Mouse (Mus musculus): ENCODE measurements around the gene Wwox. TPM values are rescaled to one million over a fixed set of nuclear protein-coding genes. Genes with fewer than 3 reads are reported as not detected.

The Wwox gene
- polyA plus RNA-seq, 1 experiment from 2014 or later, result 13.8 TPM

GRCm38 (mm10) chr8:114870410-114870809 lies 431.0 kb downstream of the Wwox start:
- H3K9ac ChIP-seq (replicated peaks; ENCODE audit: low read depth, low read length), result no peak overlapping the region
- H3K27ac ChIP-seq (ENCODE audit: low read depth, low read length), result no peak overlapping the region
- 94% methylated on average over 8 of the region's 8 CpGs for WGBS
- no peaks in the 10 kb centered on the region for H3K27me3 ChIP-seq (ENCODE audit: control insufficient read depth, insufficient read depth, low read length)
- no peak overlapping the region for H3K4me2 ChIP-seq (ENCODE audit: low read depth, low read length)
- H3K4me3 ChIP-seq (ENCODE audit: low read depth, low read length), result no peak overlapping the region
- peaks cover 3% of the 10 kb centered on the region; the same call in 1 of the 2 replicates for H3K4me1 ChIP-seq (ENCODE audit: control insufficient read depth, insufficient read depth, low read length)
- H3K9me3 ChIP-seq (ENCODE audit: control insufficient read depth, low read length), result no peaks in the 10 kb centered on the region
- H3K36me3 ChIP-seq (ENCODE audit: control insufficient read depth, insufficient read depth, low read length), result no peaks in the 10 kb centered on the region
- no peak for ATAC-seq (ENCODE audit: low read depth)

GRCm38 (mm10) chr8:114872491-114872890 lies 433.0 kb downstream of the Wwox start:
- Histone ChIP-seq H3K27me3 (ENCODE audit: control insufficient read depth, insufficient read depth, low read length) (no peaks in the 10 kb centered on the region), H3K4me2 (ENCODE audit: low read depth, low read length) (no peak overlapping the region), H3K9me3 (ENCODE audit: control insufficient read depth, low read length) (no peaks in the 10 kb centered on the region), H3K4me1 (ENCODE audit: control insufficient read depth, insufficient read depth, low read length) (peaks cover 3% of the 10 kb centered on the region; the same call in 1 of the 2 replicates), H3K36me3 (ENCODE audit: control insufficient read depth, insufficient read depth, low read length) (no peaks in the 10 kb centered on the region), H3K27ac (ENCODE audit: low read depth, low read length) (no peak overlapping the region), H3K9ac (replicated peaks; ENCODE audit: low read depth, low read length) (no peak overlapping the region), H3K4me3 (ENCODE audit: low read depth, low read length) (no peak overlapping the region)
- ATAC-seq (ENCODE audit: low read depth), result no peak
- 60% methylated on average over 3 of the region's 3 CpGs for WGBS

GRCm38 (mm10) chr8:114875161-114875560 lies 435.7 kb downstream of the Wwox start:
- WGBS, result 91% methylated on average over 5 of the region's 5 CpGs
- no peaks in the 10 kb centered on the region for H3K9me3 ChIP-seq (ENCODE audit: control insufficient read depth, low read length)
- no peaks in the 10 kb centered on the region for H3K27me3 ChIP-seq (ENCODE audit: control insufficient read depth, insufficient read depth, low read length)
- H3K4me1 ChIP-seq (ENCODE audit: control insufficient read depth, insufficient read depth, low read length), result peaks cover 3% of the 10 kb centered on the region; the same call in 1 of the 2 replicates
- no peak for ATAC-seq (ENCODE audit: low read depth)
- no peak overlapping the region for H3K4me3 ChIP-seq (ENCODE audit: low read depth, low read length)
- no peak overlapping the region for H3K9ac ChIP-seq (replicated peaks; ENCODE audit: low read depth, low read length)
- no peak overlapping the region for H3K4me2 ChIP-seq (ENCODE audit: low read depth, low read length)
- H3K36me3 ChIP-seq (ENCODE audit: control insufficient read depth, insufficient read depth, low read length), result no peaks in the 10 kb centered on the region
- H3K27ac ChIP-seq (ENCODE audit: low read depth, low read length), result no peak overlapping the region

GRCm38 (mm10) chr8:114876161-114876611 lies 436.7 kb downstream of the Wwox start:
- Histone ChIP-seq H3K27ac (ENCODE audit: low read depth, low read length) (no peak overlapping the region), H3K4me3 (ENCODE audit: low read depth, low read length) (no peak overlapping the region), H3K9me3 (ENCODE audit: control insufficient read depth, low read length) (no peaks in the 10 kb centered on the region), H3K36me3 (ENCODE audit: control insufficient read depth, insufficient read depth, low read length) (no peaks in the 10 kb centered on the region), H3K4me1 (ENCODE audit: control insufficient read depth, insufficient read depth, low read length) (peaks cover 3% of the 10 kb centered on the region; the same call in 1 of the 2 replicates), H3K27me3 (ENCODE audit: control insufficient read depth, insufficient read depth, low read length) (no peaks in the 10 kb centered on the region), H3K9ac (replicated peaks; ENCODE audit: low read depth, low read length) (no peak overlapping the region), H3K4me2 (ENCODE audit: low read depth, low read length) (peak overlapping the region; percentile 12; the same call in 1 of the 2 replicates)
- ATAC-seq (ENCODE audit: low read depth), result 0 out of 2 replicates have a peak, but pooled peaks have one; percentile 54
- 3% methylated on average over 11 of the region's 11 CpGs for WGBS

- H3K9ac ChIP-seq (replicated peaks; ENCODE audit: low read depth, low read length), result no peak overlapping the region
- WGBS, result 27% methylated on average over 9 of the region's 9 CpGs
- H3K27me3 ChIP-seq (ENCODE audit: control insufficient read depth, insufficient read depth, low read length), result no peaks in the 10 kb centered on the region
- no peak overlapping the region for H3K4me2 ChIP-seq (ENCODE audit: low read depth, low read length)
- no peak overlapping the region for H3K27ac ChIP-seq (ENCODE audit: low read depth, low read length)
- no peak for ATAC-seq (ENCODE audit: low read depth)
- H3K4me1 ChIP-seq (ENCODE audit: control insufficient read depth, insufficient read depth, low read length), result peaks cover 3% of the 10 kb centered on the region; the same call in 1 of the 2 replicates
- no peaks in the 10 kb centered on the region for H3K36me3 ChIP-seq (ENCODE audit: control insufficient read depth, insufficient read depth, low read length)
- H3K9me3 ChIP-seq (ENCODE audit: control insufficient read depth, low read length), result no peaks in the 10 kb centered on the region
- no peak overlapping the region for H3K4me3 ChIP-seq (ENCODE audit: low read depth, low read length)
These were observed 437.3 kb downstream of the Wwox start for GRCm38 (mm10) chr8:114876696-114877206.

GRCm38 (mm10) chr8:114877234-114877633 lies 437.8 kb downstream of the Wwox start:
- Histone ChIP-seq H3K9ac (replicated peaks; ENCODE audit: low read depth, low read length) (no peak overlapping the region), H3K36me3 (ENCODE audit: control insufficient read depth, insufficient read depth, low read length) (no peaks in the 10 kb centered on the region), H3K9me3 (ENCODE audit: control insufficient read depth, low read length) (no peaks in the 10 kb centered on the region), H3K4me2 (ENCODE audit: low read depth, low read length) (no peak overlapping the region), H3K4me1 (ENCODE audit: control insufficient read depth, insufficient read depth, low read length) (peaks cover 3% of the 10 kb centered on the region; the same call in 1 of the 2 replicates), H3K27me3 (ENCODE audit: control insufficient read depth, insufficient read depth, low read length) (no peaks in the 10 kb centered on the region), H3K27ac (ENCODE audit: low read depth, low read length) (no peak overlapping the region), H3K4me3 (ENCODE audit: low read depth, low read length) (no peak overlapping the region)
- 70% methylated on average over 10 of the region's 10 CpGs for WGBS
- ATAC-seq (ENCODE audit: low read depth), result no peak

GRCm38 (mm10) chr8:114878449-114879276 lies 439.2 kb downstream of the Wwox start:
- Histone ChIP-seq H3K4me2 (ENCODE audit: low read depth, low read length) (no peak overlapping the region), H3K9ac (replicated peaks; ENCODE audit: low read depth, low read length) (no peak overlapping the region), H3K4me1 (ENCODE audit: control insufficient read depth, insufficient read depth, low read length) (no peaks in the 10 kb centered on the region; the same call in 1 of the 2 replicates), H3K27me3 (ENCODE audit: control insufficient read depth, insufficient read depth, low read length) (no peaks in the 10 kb centered on the region), H3K9me3 (ENCODE audit: control insufficient read depth, low read length) (no peaks in the 10 kb centered on the region), H3K4me3 (ENCODE audit: low read depth, low read length) (no peak overlapping the region), H3K27ac (ENCODE audit: low read depth, low read length) (no peak overlapping the region), H3K36me3 (ENCODE audit: control insufficient read depth, insufficient read depth, low read length) (no peaks in the 10 kb centered on the region)
- ATAC-seq (ENCODE audit: low read depth), result no peak
- 68% methylated on average over 14 of the region's 14 CpGs for WGBS

- no peak overlapping the region for H3K4me2 ChIP-seq (ENCODE audit: low read depth, low read length)
- H3K4me3 ChIP-seq (ENCODE audit: low read depth, low read length), result no peak overlapping the region
- H3K27ac ChIP-seq (ENCODE audit: low read depth, low read length), result no peak overlapping the region
- H3K36me3 ChIP-seq (ENCODE audit: control insufficient read depth, insufficient read depth, low read length), result no peaks in the 10 kb centered on the region
- H3K4me1 ChIP-seq (ENCODE audit: control insufficient read depth, insufficient read depth, low read length), result no peaks in the 10 kb centered on the region; the same call in 1 of the 2 replicates
- no peak for ATAC-seq (ENCODE audit: low read depth)
- no peak overlapping the region for H3K9ac ChIP-seq (replicated peaks; ENCODE audit: low read depth, low read length)
- 91% methylated on average over 4 of the region's 4 CpGs for WGBS
- no peaks in the 10 kb centered on the region for H3K9me3 ChIP-seq (ENCODE audit: control insufficient read depth, low read length)
- no peaks in the 10 kb centered on the region for H3K27me3 ChIP-seq (ENCODE audit: control insufficient read depth, insufficient read depth, low read length)
These were observed 439.8 kb downstream of the Wwox start for GRCm38 (mm10) chr8:114879277-114879568.

GRCm38 (mm10) chr8:114879678-114880077 lies 440.2 kb downstream of the Wwox start:
- Histone ChIP-seq H3K9ac (replicated peaks; ENCODE audit: low read depth, low read length) (no peak overlapping the region), H3K4me2 (ENCODE audit: low read depth, low read length) (no peak overlapping the region), H3K9me3 (ENCODE audit: control insufficient read depth, low read length) (no peaks in the 10 kb centered on the region), H3K4me1 (ENCODE audit: control insufficient read depth, insufficient read depth, low read length) (no peaks in the 10 kb centered on the region; the same call in 1 of the 2 replicates), H3K27me3 (ENCODE audit: control insufficient read depth, insufficient read depth, low read length) (no peaks in the 10 kb centered on the region), H3K27ac (ENCODE audit: low read depth, low read length) (no peak overlapping the region), H3K4me3 (ENCODE audit: low read depth, low read length) (no peak overlapping the region), H3K36me3 (ENCODE audit: control insufficient read depth, insufficient read depth, low read length) (no peaks in the 10 kb centered on the region)
- WGBS, result 80% methylated on average over 2 of the region's 2 CpGs
- no peak for ATAC-seq (ENCODE audit: low read depth)

All from neural tube, embryonic 14.5 days (tissue).